Mouse (Mus musculus) ES-E14 (cell line): ENCODE results near the gene Trmt10c. TPM values are rescaled to one million over a fixed set of nuclear protein-coding genes. Genes with fewer than 3 reads are reported as not detected.

Experiments
- DNase-seq: peaks from one replicate; pipeline ENCODE4 v3.0.0-alpha.2; 2013; ENCODE audit warnings: low read depth, low spot score
- H3K27ac ChIP-seq: 2 replicates; pipeline ENCODE4 v1.5.1; 2012; ENCODE audit warnings: low read depth, mild to moderate bottlenecking, low read length, moderate library complexity, mixed read lengths; ENCODE audit not compliant: poor library complexity, insufficient read depth, severe bottlenecking
- H3K36me3 ChIP-seq: 2 replicates; pipeline ENCODE4 v1.6.1; 2012; ENCODE audit warnings: mild to moderate bottlenecking, low read length, moderate library complexity, mixed read lengths; ENCODE audit not compliant: control insufficient read depth, poor library complexity, insufficient read depth, severe bottlenecking
- H3K4me1 ChIP-seq, 2 experiments: fragments of 150-350 bp in 1 of 2; sonication (generic) in 1 of 2; 2 replicates each; pipeline ENCODE4 v1.6.1; 2012; ENCODE audit warnings: low read length in 2 of 2, mild to moderate bottlenecking in 1 of 2, mixed read lengths in 1 of 2; ENCODE audit not compliant: control insufficient read depth in 2 of 2, insufficient read depth in 2 of 2, poor library complexity in 1 of 2
- H3K4me3 ChIP-seq, 2 experiments: fragments of 150-350 bp in 1 of 2; sonication (generic) in 1 of 2; 2 replicates each; pipeline ENCODE4 v1.5.1; 2012; ENCODE audit warnings: low read length in 2 of 2, low read depth in 1 of 2, mild to moderate bottlenecking in 1 of 2, mixed read lengths in 1 of 2; ENCODE audit not compliant: insufficient read depth in 1 of 2, poor library complexity in 1 of 2, severe bottlenecking in 1 of 2
- H3K9ac ChIP-seq: 2 replicates; pipeline ENCODE4 v1.6.1; 2012; ENCODE audit warnings: low read depth, mild to moderate bottlenecking, low read length, mixed read lengths; ENCODE audit not compliant: poor library complexity, insufficient read depth, severe bottlenecking
- H3K9me3 ChIP-seq: fragments of 150-350 bp; sonication (generic); 2 replicates; pipeline ENCODE4 v1.6.1; 2012; ENCODE audit warnings: low read depth, mild to moderate bottlenecking, low read length; ENCODE audit not compliant: control insufficient read depth, insufficient read depth
- CHD2 ChIP-seq: IDR thresholded peaks from 2 replicates; pipeline ENCODE4 v1.6.1; 2014; ENCODE audit warnings: mild to moderate bottlenecking, low read depth, low read length, inconsistent platforms
- HCFC1 ChIP-seq: IDR thresholded peaks from 2 replicates; pipeline ENCODE4 v1.6.1; 2012; ENCODE audit warnings: low read length, inconsistent platforms, borderline replicate concordance; ENCODE audit not compliant: insufficient read depth
- MAFK ChIP-seq: IDR thresholded peaks from 2 replicates; pipeline ENCODE4 v1.6.1; 2014; ENCODE audit warnings: mild to moderate bottlenecking, low read depth, low read length, inconsistent platforms; ENCODE audit not compliant: insufficient read depth
- ZC3H11A ChIP-seq: IDR thresholded peaks from 2 replicates; pipeline ENCODE4 v1.6.1; 2012; ENCODE audit warnings: low read depth, mild to moderate bottlenecking, inconsistent platforms, low read length, borderline replicate concordance
- ZNF384 ChIP-seq: IDR thresholded peaks from 2 replicates; pipeline ENCODE4 v1.6.1; 2012; ENCODE audit warnings: low read depth, low read length, inconsistent platforms
- in situ Hi-C, 2 experiments: fragments of 600-800 bp; cut with MboI; formaldehyde crosslinking; loops; one replicate each; pipeline ENCODE4 v1.15.1; 2025; ENCODE audit warnings: low sequenced_read_pairs in 2 of 2, inconsistent platforms in 1 of 2; ENCODE audit not compliant: unreplicated experiment in 2 of 2
- total RNA-seq: library from RNA; depleted of rRNA; stranded (reverse); fragments of 300-350 nt; gene quantifications from 2 replicates; pipeline ENCODE4 v1.2.3, GENCODE M21; 2012

Gene Trmt10c
- total RNA-seq, 1 experiment, result 21.6 TPM

- H3K4me3 ChIP-seq, result peak overlapping the region; percentile 90 to 99
- no peak for TF ChIP-seq HCFC1
- no peak for TF ChIP-seq CHD2
- TF ChIP-seq MAFK, result no peak
- no peak for TF ChIP-seq ZNF384
- TF ChIP-seq ZC3H11A, result no peak
- H3K9ac ChIP-seq, result peak overlapping the region; percentile 87
- no peak for DNase-seq
- in situ Hi-C loops, result no loop called here
- H3K9me3 ChIP-seq, result no peaks in the 10 kb centered on the region
- peaks cover 19% of the 10 kb centered on the region for H3K36me3 ChIP-seq
- H3K4me1 ChIP-seq, result peaks cover 0 to 4% of the 10 kb centered on the region in 2 experiments; a peak in 3 of 4 replicates
- no peak overlapping the region for H3K27ac ChIP-seq
These were observed 1.1 kb downstream of the Trmt10c start for GRCm38 (mm10) chr16:56036501-56036900.

- no peak for TF ChIP-seq MAFK
- TF ChIP-seq CHD2, result no peak
- TF ChIP-seq HCFC1, result no peak
- no peak for TF ChIP-seq ZNF384
- TF ChIP-seq ZC3H11A, result no peak
- H3K36me3 ChIP-seq, result peaks cover 19% of the 10 kb centered on the region
- in situ Hi-C loops, result no loop called here
- no peak overlapping the region for H3K4me3 ChIP-seq
- no peaks in the 10 kb centered on the region for H3K9me3 ChIP-seq
- H3K4me1 ChIP-seq, result peaks cover 0 to 4% of the 10 kb centered on the region in 2 experiments; a peak in 3 of 4 replicates
- no peak overlapping the region for H3K27ac ChIP-seq
- no peak for DNase-seq
- no peak overlapping the region for H3K9ac ChIP-seq
These were observed 3.1 kb downstream of the Trmt10c start for GRCm38 (mm10) chr16:56034566-56034965.

- TF ChIP-seq HCFC1 (peak; percentile 76), CHD2 (no peak)
- peak; percentile 94 for DNase-seq
These were observed 7.9 kb downstream of the Trmt10c start, which contains the start of gene Pcnp for GRCm38 (mm10) chr16:56029661-56030082. TSS of gene Pcnp (minus strand) at chr16:56029739.

GRCm38 (mm10) chr16:56028722-56029551, 8.7 kb downstream of the Trmt10c start:
- DNase-seq, result no peak
- Histone ChIP-seq H3K9me3 (no peaks in the 10 kb centered on the region), H3K4me3 (peak overlapping the region; percentile 92 to 95), H3K9ac (peak overlapping the region; percentile 97), H3K27ac (peak overlapping the region; percentile 54), H3K4me1 (peaks cover 0 to 5% of the 10 kb centered on the region in 2 experiments; a peak in 1 of 4 replicates), H3K36me3 (peaks cover 13% of the 10 kb centered on the region)
- TF ChIP-seq CHD2, result no peak
- no peak for TF ChIP-seq ZC3H11A
- TF ChIP-seq MAFK, result no peak
- TF ChIP-seq ZNF384, result no peak
- no peak for TF ChIP-seq HCFC1
- in situ Hi-C loops, result no loop called here

More at GRCm38 (mm10) chr16:56029661-56030082, 7.9 kb downstream of the Trmt10c start, which contains the start of gene Pcnp:
- H3K4me1 ChIP-seq, result peaks cover 0 to 5% of the 10 kb centered on the region in 2 experiments; a peak in 2 of 4 replicates
- no peaks in the 10 kb centered on the region for H3K9me3 ChIP-seq
- peak within 1 kb of the TSS; percentile 92 to 95 for H3K4me3 ChIP-seq
- H3K9ac ChIP-seq, result peak within 1 kb of the TSS; percentile 97
- peak within 1 kb of the TSS; percentile 54 for H3K27ac ChIP-seq
- in situ Hi-C loops, result no loop called here
- H3K36me3 ChIP-seq, result peaks cover 17% of the 10 kb centered on the region
